Mouse (Mus musculus): Measurements from ENCODE around the gene Icam2. TPM values are rescaled to one million over a fixed set of nuclear protein-coding genes. Genes with fewer than 3 reads are reported as not detected.
"Not testable (repeated sequence)": the region's sequence is repeated elsewhere in the genome, so short reads cannot be mapped to it uniquely, and the experiment has no call there.

Icam2 gene
- total and polyA plus RNA-seq, 3 experiments, result 22.0 to 46.8 (median 22.4) TPM

GRCm38 (mm10) chr11:106397656-106398055, 9.8 kb upstream of the Icam2 start:
- H3K4me3 ChIP-seq, result no peak overlapping the region
- 89% methylated on average over 3 of the region's 3 CpGs for WGBS
- no peaks in the 10 kb centered on the region for H3K79me2 ChIP-seq (replicated peaks; ENCODE audit: control insufficient read depth, insufficient read depth, low read length)
- H3K36me3 ChIP-seq (ENCODE audit: control insufficient read depth, insufficient read depth, low read length), result no peaks in the 10 kb centered on the region
- H3K4me1 ChIP-seq (ENCODE audit: control insufficient read depth, insufficient read depth, low read length), result no peaks in the 10 kb centered on the region
- no peak overlapping the region for H3K27ac ChIP-seq
- H3K27me3 ChIP-seq (ENCODE audit: control insufficient read depth, insufficient read depth, low read length), result no peaks in the 10 kb centered on the region
- no peak overlapping the region for H3K9ac ChIP-seq (ENCODE audit: low read depth, low read length)
- TF ChIP-seq POLR2A (IDR thresholded peaks at IDR 0.05; ENCODE audit: insufficient read depth, low read depth, low read length) (no peak), CTCF (IDR thresholded peaks at IDR 0.05) (peak; percentile 58)
- intact Hi-C loops (cut with DNase I), result no loop called here
- no peak for DNase-seq

- H3K36me3 ChIP-seq (ENCODE audit: control insufficient read depth, insufficient read depth, low read length); intact Hi-C loops (cut with DNase I); H3K27ac ChIP-seq; H3K27me3 ChIP-seq (ENCODE audit: control insufficient read depth, insufficient read depth, low read length); H3K4me3 ChIP-seq; H3K4me1 ChIP-seq (ENCODE audit: control insufficient read depth, insufficient read depth, low read length); H3K79me2 ChIP-seq (replicated peaks; ENCODE audit: control insufficient read depth, insufficient read depth, low read length); H3K9ac ChIP-seq (ENCODE audit: low read depth, low read length); DNase-seq: not testable (repeated sequence)
- 80% methylated on average over 2 of the region's 2 CpGs for WGBS
Observed at GRCm38 (mm10) chr11:106394055-106394454, 6.2 kb upstream of the Icam2 start.

- intact Hi-C loops (cut with DNase I), result loop anchor here (2.0 kb wide), 2 partner anchors 26 to 90 kb away; no protein-coding TSS in a partner anchor
- peaks cover 9% of the 10 kb centered on the region for H3K4me1 ChIP-seq (ENCODE audit: control insufficient read depth, insufficient read depth, low read length)
Observed at GRCm38 (mm10) chr11:106393331-106393616, 5.4 kb upstream of the Icam2 start.

DNA sequence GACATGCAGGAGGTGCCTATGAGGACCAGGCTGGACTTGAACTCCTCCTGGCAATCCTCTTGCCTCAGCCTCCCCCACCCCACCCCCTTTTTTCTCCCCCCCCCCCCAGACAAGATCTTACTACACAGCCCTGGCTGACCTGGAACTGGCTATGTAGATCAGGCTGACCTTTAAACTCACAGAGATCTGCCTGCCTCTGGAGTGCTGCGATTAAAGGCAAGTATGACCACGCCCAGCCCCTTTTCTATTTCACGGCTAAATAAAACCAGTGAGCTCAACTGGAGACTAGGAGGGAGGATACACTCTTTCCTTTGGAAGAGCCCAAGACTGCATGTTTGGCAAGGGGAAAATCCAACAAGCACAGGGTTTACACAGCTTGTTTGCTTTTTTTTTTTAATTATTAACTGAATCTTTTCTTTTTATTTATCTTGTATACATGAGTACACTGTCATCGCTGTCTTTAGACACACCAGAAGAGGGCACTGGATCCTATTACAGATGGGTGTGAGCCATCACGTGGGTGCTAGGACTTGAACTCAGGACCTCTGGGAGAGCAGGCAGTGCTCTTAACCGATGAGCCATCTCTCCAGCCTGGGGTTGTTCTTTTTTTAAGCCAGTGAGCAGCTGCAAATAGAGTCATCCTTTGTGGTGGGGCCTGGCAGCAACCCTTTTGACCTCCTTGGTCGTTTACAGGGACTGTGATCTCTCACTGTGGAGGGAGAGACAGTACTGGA, 4.9 kb upstream of the Icam2 start:
- 64% methylated on average over 7 of the region's 7 CpGs for WGBS
- H3K36me3 ChIP-seq (ENCODE audit: control insufficient read depth, insufficient read depth, low read length), result peaks cover 6% of the 10 kb centered on the region
- H3K4me3 ChIP-seq, result no peak overlapping the region
- no peak for DNase-seq
- no peak overlapping the region for H3K27ac ChIP-seq
- peaks cover 13% of the 10 kb centered on the region for H3K4me1 ChIP-seq (ENCODE audit: control insufficient read depth, insufficient read depth, low read length)
- TF ChIP-seq CTCF (IDR thresholded peaks at IDR 0.05) (no peak), POLR2A (IDR thresholded peaks at IDR 0.05; ENCODE audit: insufficient read depth, low read depth, low read length) (no peak), EP300 (IDR thresholded peaks at IDR 0.05; ENCODE audit: insufficient read depth, low read depth, low read length) (no peak)
- no peaks in the 10 kb centered on the region for H3K27me3 ChIP-seq (ENCODE audit: control insufficient read depth, insufficient read depth, low read length)
- H3K9ac ChIP-seq (ENCODE audit: low read depth, low read length), result no peak overlapping the region
- intact Hi-C loops (cut with DNase I), result loop anchor here (2.0 kb wide), 2 partner anchors 26 to 90 kb away; no protein-coding TSS in a partner anchor
- H3K79me2 ChIP-seq (replicated peaks; ENCODE audit: control insufficient read depth, insufficient read depth, low read length), result no peaks in the 10 kb centered on the region

More at GRCm38 (mm10) chr11:106393331-106393616, 5.4 kb upstream of the Icam2 start:
- no peak overlapping the region for H3K4me3 ChIP-seq
- no peak for TF ChIP-seq EP300 (IDR thresholded peaks at IDR 0.05; ENCODE audit: insufficient read depth, low read depth, low read length)
- no peak for TF ChIP-seq CTCF (IDR thresholded peaks at IDR 0.05)
- TF ChIP-seq POLR2A (IDR thresholded peaks at IDR 0.05; ENCODE audit: insufficient read depth, low read depth, low read length), result no peak
- H3K9ac ChIP-seq (ENCODE audit: low read depth, low read length), result no peak overlapping the region
- DNase-seq, result no peak
- no peak overlapping the region for H3K27ac ChIP-seq
- H3K36me3 ChIP-seq (ENCODE audit: control insufficient read depth, insufficient read depth, low read length), result peaks cover 6% of the 10 kb centered on the region
- 45% methylated on average over 4 of the region's 4 CpGs for WGBS
- H3K79me2 ChIP-seq (replicated peaks; ENCODE audit: control insufficient read depth, insufficient read depth, low read length), result no peaks in the 10 kb centered on the region
- no peaks in the 10 kb centered on the region for H3K27me3 ChIP-seq (ENCODE audit: control insufficient read depth, insufficient read depth, low read length)

GRCm38 (mm10) chr11:106391546-106392188, 3.8 kb upstream of the Icam2 start:
- peak overlapping the region; percentile 66; the same call in 1 of the 2 replicates for H3K27ac ChIP-seq
- intact Hi-C loops (cut with DNase I), result loop anchor here (1.0 to 2.0 kb wide), 3 partner anchors 9 to 89 kb away; no protein-coding TSS in a partner anchor
- no peak overlapping the region for H3K4me3 ChIP-seq
- WGBS, result 25% methylated on average over 6 of the region's 6 CpGs
- H3K9ac ChIP-seq (ENCODE audit: low read depth, low read length), result no peak overlapping the region
- no peaks in the 10 kb centered on the region for H3K79me2 ChIP-seq (replicated peaks; ENCODE audit: control insufficient read depth, insufficient read depth, low read length)
- peaks cover 6% of the 10 kb centered on the region for H3K36me3 ChIP-seq (ENCODE audit: control insufficient read depth, insufficient read depth, low read length)
- peaks cover 18% of the 10 kb centered on the region for H3K4me1 ChIP-seq (ENCODE audit: control insufficient read depth, insufficient read depth, low read length)
- DNase-seq, result peak; percentile 70 to 72
- H3K27me3 ChIP-seq (ENCODE audit: control insufficient read depth, insufficient read depth, low read length), result no peaks in the 10 kb centered on the region
- TF ChIP-seq EP300 (IDR thresholded peaks at IDR 0.05; ENCODE audit: insufficient read depth, low read depth, low read length) (peak; percentile 95), CTCF (IDR thresholded peaks at IDR 0.05) (no peak; the same call in 1 of the 2 replicates)

- intact Hi-C loops (cut with DNase I), result loop anchor here (1.0 kb wide), 1 partner anchor 8 kb away; no protein-coding TSS in a partner anchor
- peak overlapping the region; percentile 66 for H3K27ac ChIP-seq
- H3K27me3 ChIP-seq (ENCODE audit: control insufficient read depth, insufficient read depth, low read length), result no peaks in the 10 kb centered on the region
- 33% methylated on average over 3 of the region's 3 CpGs for WGBS
- DNase-seq, result peak in 1 of 2 experiments; percentile 43
- H3K36me3 ChIP-seq (ENCODE audit: control insufficient read depth, insufficient read depth, low read length), result peaks cover 6% of the 10 kb centered on the region
- H3K4me3 ChIP-seq, result no peak overlapping the region
- TF ChIP-seq EP300 (IDR thresholded peaks at IDR 0.05; ENCODE audit: insufficient read depth, low read depth, low read length) (0 out of 2 replicates have a peak, but pooled peaks have one; percentile 46), CTCF (IDR thresholded peaks at IDR 0.05) (no peak)
- no peaks in the 10 kb centered on the region for H3K79me2 ChIP-seq (replicated peaks; ENCODE audit: control insufficient read depth, insufficient read depth, low read length)
- peaks cover 18% of the 10 kb centered on the region for H3K4me1 ChIP-seq (ENCODE audit: control insufficient read depth, insufficient read depth, low read length)
- H3K9ac ChIP-seq (ENCODE audit: low read depth, low read length), result no peak overlapping the region
Observed at GRCm38 (mm10) chr11:106390757-106391156, 2.9 kb upstream of the Icam2 start.
